Mouse (Mus musculus) NIH3T3 (cell line): ENCODE results near the gene Fam20b.

Experiments
- DNase-seq: peaks from one replicate; pipeline ENCODE4 v3.0.0-alpha.2; 2012; ENCODE audit warnings: low read depth

Gene Fam20b

DNA sequence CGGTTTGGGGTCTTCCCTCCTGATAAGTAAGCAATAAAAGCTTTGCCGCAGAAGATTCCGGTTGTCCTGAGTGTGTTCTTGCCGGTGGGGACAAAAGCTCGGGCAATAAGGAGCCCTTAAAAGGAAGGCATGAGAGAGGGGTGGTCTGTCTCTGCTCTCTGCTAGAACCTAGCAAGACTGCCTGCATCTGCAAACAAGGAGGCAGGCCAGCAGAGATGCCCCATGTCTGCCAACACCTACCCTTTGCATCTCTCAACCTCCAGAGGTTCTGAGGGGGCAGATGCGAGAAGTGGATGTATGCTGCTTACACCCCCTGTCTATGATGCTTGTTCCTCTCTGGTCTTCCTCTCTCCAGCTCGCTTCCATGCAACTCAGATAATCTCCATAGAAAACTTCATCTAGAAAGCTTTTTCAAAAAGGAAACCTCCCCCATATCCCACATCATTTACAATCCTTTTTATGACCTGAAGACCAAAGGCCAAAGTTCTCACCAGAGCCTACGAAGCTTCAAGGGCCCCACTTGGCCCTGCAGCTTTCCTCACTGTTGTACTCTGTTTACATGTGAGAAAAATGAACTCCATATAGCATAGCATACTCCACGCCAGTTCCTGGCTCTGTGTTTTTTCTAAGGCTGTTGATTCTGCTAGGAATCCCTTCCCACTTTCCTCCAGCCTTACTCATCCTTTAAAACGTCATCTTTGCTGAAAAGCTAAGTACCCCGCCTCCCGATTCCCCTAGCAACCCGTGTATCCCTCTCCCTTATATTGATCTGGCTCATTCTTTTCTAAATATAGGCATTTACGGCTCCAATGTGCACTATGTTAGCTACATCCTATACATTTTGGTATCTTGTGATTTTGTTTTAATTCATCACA lies 8.6 kb upstream of the Fam20b start:
- no peak for DNase-seq

DNA sequence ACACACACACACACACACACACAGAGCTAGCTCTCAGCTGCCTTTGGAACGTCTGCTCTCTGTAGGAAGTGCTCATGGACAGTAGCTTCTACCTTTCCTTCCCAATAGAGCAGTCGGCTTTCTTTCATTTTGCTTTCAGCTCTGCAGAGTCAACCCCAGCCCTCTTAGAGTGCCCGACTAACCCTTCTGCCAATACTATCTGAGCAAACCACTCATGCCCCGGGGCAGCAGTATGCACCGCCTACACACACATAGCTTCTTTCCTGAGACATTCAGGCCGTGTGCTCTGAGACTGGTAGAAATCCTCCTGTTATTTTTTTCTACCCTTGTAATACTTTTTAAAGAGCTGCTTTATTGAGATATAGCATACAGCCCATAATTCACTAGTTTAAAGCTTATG lies 3.2 kb upstream of the Fam20b start:
- DNase-seq: peak; percentile 38

GRCm38 (mm10) chr1:156720046-156720445 lies 1.2 kb upstream of the Fam20b start:
- DNase-seq: no peak

DNA sequence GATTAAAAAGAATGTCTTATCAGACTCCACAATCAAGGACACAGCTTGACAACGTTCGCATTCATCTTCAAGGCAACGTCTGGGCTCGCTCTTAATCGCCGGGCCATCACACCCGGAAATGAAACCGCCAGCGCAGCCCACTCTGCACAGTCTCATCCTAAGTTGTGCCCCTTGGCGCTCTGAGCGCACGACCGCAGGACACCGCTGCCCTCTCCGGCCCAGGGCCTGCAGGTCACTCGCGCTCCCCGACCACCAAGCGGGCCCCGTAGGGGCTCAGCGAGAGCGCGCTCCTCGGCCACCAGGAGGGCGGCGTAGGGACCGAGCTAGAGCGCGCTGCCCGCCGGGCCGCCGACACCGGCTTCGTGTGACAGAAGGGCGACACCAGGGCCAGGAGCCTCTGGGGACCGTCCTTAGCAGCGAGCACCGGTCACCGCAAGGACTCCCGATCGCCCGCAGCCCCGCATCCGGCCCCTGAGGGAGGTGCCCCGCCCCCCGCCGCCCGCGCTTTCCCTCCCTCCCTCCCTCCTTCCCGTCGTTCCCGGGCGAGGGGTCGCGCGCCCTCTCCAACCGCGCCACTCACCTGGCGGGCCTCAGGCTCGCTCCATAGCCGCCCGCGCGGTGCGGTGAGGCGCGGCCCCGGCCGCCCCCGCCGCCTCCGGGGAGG lies 468 bp downstream of the Fam20b start:
- no peak for DNase-seq

DNA sequence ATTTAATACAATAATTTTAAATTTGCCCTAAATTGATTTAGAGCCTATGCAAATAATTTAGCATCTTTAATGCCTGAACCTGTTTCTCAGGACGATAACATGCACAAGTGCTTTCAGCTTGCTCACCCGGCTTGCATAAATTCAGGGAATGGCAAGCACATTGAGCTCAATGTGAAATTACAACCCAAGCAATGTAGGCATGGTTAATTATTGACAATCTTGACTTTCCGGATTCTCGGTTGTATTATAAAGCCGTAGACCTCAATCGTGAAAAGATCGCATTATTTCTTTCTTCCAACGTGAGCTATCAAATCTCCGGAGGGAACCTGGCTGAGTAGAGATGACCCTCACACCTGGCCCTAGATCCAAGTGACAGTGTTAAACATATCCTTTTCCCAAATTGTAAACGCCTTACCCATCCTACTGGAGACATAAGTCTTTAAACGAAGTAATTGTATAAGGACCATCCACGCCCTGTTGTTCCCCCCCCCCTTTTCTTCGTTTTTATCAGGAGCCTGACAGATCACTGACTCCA lies 1.1 kb downstream of the Fam20b start:
- DNase-seq: peak; percentile 9

DNA sequence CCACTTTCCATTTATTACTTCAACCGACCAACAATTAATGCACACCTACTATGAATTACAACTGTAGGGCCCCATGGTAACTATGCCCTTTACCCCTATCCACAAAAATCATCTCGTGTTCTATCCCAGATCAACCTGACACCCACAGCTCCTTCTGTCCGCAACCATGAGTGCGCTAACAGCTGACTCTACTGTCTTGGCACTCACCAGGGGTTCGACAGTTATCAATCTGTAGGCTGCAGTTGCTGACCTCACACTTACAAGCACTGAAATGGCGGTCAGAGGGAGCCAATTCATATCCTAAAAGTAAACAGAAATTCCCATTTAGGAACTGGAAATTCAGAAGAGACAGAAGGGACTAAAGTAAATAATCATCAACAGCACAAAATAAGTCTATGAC lies 2.2 kb downstream of the Fam20b start:
- DNase-seq: no peak

GRCm38 (mm10) chr1:156710472-156711098 lies 8.3 kb downstream of the Fam20b start:
- no peak for DNase-seq

- DNase-seq: no peak
Observed at GRCm38 (mm10) chr1:156708672-156709071, 10.2 kb downstream of the Fam20b start.

DNA sequence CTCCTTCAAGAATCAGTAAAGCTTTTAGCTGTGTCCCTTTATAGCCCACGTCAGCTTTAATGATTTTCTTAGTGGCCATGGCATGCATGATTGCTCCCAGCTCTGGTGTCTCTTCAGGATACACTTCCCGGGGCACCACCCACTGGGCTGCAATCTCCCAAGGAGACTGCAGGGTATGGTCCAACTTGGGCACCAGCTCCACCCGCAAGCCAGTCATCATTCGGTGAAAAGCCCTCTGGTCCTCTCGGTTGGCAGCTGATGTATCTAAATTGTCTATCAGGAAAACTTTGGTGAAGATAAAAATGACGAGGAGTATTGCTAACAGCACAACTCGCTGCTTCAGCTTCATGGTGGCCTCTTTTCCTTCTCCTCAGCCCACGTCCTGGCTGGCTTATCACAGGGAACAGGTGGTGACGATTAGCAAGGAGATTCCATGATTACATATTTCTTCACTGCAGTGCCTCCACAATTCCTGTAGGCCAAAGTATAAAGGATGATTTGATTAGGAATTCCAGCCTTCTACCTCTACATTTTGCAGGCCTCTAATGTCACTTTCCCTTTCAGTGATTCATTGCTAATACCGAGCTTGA lies 13.1 kb downstream of the Fam20b start:
- no peak for DNase-seq

GRCm38 (mm10) chr1:156703444-156703843 lies 15.4 kb downstream of the Fam20b start:
- no peak for DNase-seq

DNA sequence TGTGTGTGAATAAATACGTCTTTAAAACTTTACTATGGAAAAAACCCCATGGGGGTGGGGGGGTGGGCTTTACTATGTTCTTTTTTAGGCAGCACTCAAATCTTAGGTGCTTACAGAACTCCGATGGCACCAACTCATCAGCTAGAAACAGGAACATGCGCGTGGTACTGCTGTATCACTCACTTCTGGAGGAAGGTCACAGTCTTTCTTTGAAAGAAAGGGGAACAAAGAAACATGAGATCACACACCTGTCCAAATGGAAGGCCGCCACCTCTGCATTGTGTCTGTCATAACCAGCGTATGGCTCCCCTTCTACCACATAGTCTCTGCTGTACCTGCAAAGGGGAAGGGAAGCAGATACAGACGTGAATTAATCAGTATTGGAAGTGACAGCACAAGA lies 16.7 kb downstream of the Fam20b start:
- no peak for DNase-seq

- DNase-seq: no peak
Observed at GRCm38 (mm10) chr1:156686025-156686661, 32.7 kb downstream of the Fam20b start.

GRCm38 (mm10) chr1:156679599-156679998 lies 39.3 kb downstream of the Fam20b start:
- DNase-seq: peak; percentile 66

- DNase-seq: no peak
Observed at GRCm38 (mm10) chr1:156677230-156677629, 41.7 kb downstream of the Fam20b start.

DNA sequence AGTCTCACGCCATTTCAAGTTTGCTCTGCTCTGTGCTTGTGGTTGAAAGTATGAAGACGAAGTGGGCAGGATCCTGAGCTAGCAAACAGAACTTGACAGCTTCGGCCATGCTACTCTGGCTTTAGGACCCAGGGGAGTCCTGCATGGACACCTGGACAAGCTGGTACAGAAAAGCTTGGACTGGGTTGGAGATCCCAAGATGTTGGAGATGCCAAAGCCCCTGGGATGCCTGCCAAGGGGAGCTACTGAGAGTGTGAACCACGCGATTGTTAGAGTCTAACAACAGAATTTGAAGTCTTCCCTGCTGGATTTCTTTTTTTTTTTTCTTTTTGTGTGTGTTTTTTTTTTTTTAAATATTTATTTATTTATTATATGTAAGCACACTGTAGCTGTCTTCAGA lies 42.3 kb downstream of the Fam20b start:
- DNase-seq: no peak

GRCm38 (mm10) chr1:156676171-156676570 lies 42.7 kb downstream of the Fam20b start:
- DNase-seq: peak; percentile 63

DNA sequence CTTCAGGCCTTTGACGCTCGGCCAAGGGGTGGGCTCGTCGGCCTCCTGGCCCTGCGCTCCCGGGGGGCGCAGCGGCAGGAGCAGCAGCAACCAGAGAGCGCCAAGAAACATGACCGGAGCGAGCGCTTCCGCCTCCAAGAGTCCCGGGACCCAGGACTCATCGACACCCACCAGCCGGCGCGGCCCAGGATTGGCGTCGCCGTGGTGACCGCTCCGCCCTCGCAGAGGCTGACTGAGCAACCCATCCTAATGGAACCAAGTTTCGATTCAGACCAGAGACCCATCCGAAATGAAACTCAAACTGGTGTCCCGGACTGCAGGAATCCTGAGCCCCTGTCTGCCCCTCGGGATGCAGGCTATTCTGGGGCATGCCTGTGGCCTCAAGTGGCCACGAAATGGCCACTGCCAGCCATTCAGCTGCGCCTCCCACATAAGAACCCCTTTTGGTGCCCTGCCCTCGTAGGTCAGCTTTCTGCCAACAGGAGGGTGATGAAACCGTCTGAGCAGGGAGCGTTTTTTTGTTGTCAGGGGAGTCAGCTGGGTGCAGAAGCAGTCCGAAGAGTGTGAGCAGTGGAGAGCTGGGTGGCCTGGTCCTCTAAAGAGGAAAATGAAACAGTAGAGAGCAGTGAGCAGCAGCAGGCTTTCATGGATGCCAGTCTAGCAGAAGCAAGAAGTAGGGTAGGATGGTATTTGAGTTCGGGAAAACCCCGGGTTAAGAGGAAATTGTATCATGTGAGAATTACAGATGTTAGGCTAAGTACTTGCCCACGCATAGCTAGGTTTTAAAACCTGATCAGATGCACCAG lies 44.5 kb downstream of the Fam20b start, which contains the start of gene Tor3a:
Gene Tor3a, minus strand, starts transcription at position 162 of the 806 bp plus-strand sequence.
- peak; percentile 92 for DNase-seq

GRCm38 (mm10) chr1:156673476-156674194 lies 45.3 kb downstream of the Fam20b start:
- peak; percentile 46 for DNase-seq

DNA sequence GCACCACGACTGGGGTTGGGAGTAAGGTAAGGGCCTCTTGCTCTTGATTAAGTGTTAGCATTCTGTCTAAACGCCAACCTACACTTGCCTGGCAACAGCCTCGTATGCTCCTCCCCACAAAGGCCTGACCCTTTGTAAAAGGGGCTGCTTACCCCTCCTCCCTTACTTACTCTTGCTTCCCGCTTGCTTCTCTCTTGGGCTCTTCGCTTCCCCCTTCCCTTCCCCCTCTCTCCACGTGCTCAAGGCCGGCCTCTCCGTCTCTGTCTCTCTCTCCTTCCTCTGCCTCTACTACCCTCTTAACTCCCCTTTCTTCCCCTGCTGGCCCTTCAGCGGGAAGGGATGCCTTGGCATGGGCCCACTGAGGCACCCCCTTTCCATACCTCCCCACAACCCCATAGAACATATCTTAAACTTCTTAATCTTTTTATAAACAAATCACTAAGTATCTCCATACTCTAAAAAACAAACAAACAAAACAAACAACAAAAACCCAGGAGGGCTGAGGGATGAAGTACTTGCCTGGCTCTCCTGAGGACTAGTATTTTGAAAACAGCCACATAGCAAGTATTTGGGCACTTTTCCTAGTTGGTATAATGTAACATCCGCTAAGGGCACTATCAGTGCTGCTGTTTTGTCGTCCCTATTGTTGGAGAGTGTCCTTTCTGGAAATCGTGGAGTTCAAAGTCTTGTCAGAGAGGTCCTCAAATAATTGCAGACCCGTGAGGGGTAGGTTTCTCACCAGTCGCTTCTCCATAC lies 46.0 kb downstream of the Fam20b start:
- DNase-seq: no peak
